Mouse (Mus musculus): ENCODE measurements at regions not wholly inside any gene's neighbourhood (a gene's known extent, or its start where the extent isn't known, plus 50 kb on each side); places are given as distances from the start of the nearest gene placed in this dataset.

GRCm38 (mm10) chr3:136450361-136450895, 124.6 kb upstream of the Bank1 start:
- CTCF ChIA-PET: interaction anchor here (1.1 to 2.5 kb wide), 2 partner anchors 10 to 99 kb away, joined by 3 to 9 read pairs; no protein-coding TSS in a partner anchor
- POLR2A ChIA-PET: interaction anchor here (0.6 to 2.3 kb wide), 2 partner anchors 10 to 1298 kb away, joined by 3 to 5 read pairs; no protein-coding TSS in a partner anchor

GRCm38 (mm10) chr3:136449364-136449763, 123.5 kb upstream of the Bank1 start:
- no peak for DNase-seq (ENCODE audit: low read depth, low spot score)
- in situ Hi-C loops (cut with MboI; ENCODE audit: low pct_unique_long_range_greater_than_20kb): loop anchor here (10.0 to 25.0 kb wide), 3 partner anchors 213 to 1305 kb away; partner anchors contain the start of gene Ppp3ca
- POLR2A ChIA-PET: interaction anchor here (0.6 kb wide), 1 partner anchor 540 kb away, joined by 3 read pairs; no protein-coding TSS in a partner anchor

More at GRCm38 (mm10) chr3:136450361-136450895, 124.6 kb upstream of the Bank1 start:
- no peaks in the 10 kb centered on the region for H3K27me3 ChIP-seq
- no peak for DNase-seq (ENCODE audit: low read depth, low spot score)
- no peak for TF ChIP-seq CTCF (IDR thresholded peaks at IDR 0.05)
- ATAC-seq: no peak
- in situ Hi-C loops (cut with MboI; ENCODE audit: low pct_unique_long_range_greater_than_20kb): no loop called here

GRCm38 (mm10) chr3:136444598-136444997, 118.7 kb upstream of the Bank1 start:
- ChIA-PET CTCF (interaction anchor here (1.3 kb wide), 1 partner anchor 10 kb away, joined by 4 read pairs; no protein-coding TSS in a partner anchor), POLR2A (no interaction called here)
- no peak for TF ChIP-seq CTCF (IDR thresholded peaks at IDR 0.05)
- in situ Hi-C loops (cut with MboI; ENCODE audit: low pct_unique_long_range_greater_than_20kb): loop anchor here (10.0 to 25.0 kb wide), 3 partner anchors 218 to 1310 kb away; partner anchors contain the start of gene Ppp3ca
- no peaks in the 10 kb centered on the region for H3K27me3 ChIP-seq
- DNase-seq (ENCODE audit: low read depth, low spot score): no peak
- no peak for ATAC-seq

More at GRCm38 (mm10) chr3:136449364-136449763, 123.5 kb upstream of the Bank1 start:
- H3K27me3 ChIP-seq: no peaks in the 10 kb centered on the region
- CTCF ChIA-PET: interaction anchor here (2.5 kb wide), 1 partner anchor 9 kb away, joined by 9 read pairs; no protein-coding TSS in a partner anchor
- no peak for ATAC-seq
- no peak for TF ChIP-seq CTCF (IDR thresholded peaks at IDR 0.05)

GRCm38 (mm10) chr3:136442099-136442498, 116.2 kb upstream of the Bank1 start:
- POLR2A ChIA-PET: no interaction called here
- no peak for DNase-seq (ENCODE audit: low read depth, low spot score)
- in situ Hi-C loops (cut with MboI; ENCODE audit: low pct_unique_long_range_greater_than_20kb): loop anchor here (10.0 to 25.0 kb wide), 3 partner anchors 220 to 1313 kb away; partner anchors contain the start of gene Ppp3ca
- no peak for ATAC-seq
- CTCF ChIA-PET: no interaction called here
- peak; percentile 46 for TF ChIP-seq CTCF (IDR thresholded peaks at IDR 0.05)
- H3K27me3 ChIP-seq: no peaks in the 10 kb centered on the region

- CTCF ChIA-PET: interaction anchor here (1.0 to 1.8 kb wide), 3 partner anchors 9 to 229 kb away, joined by 3 to 9 read pairs (median 3); no protein-coding TSS in a partner anchor
- in situ Hi-C loops (cut with MboI; ENCODE audit: low pct_unique_long_range_greater_than_20kb): loop anchor here (10.0 to 25.0 kb wide), 3 partner anchors 222 to 1315 kb away; partner anchors contain the start of gene Ppp3ca
Observed at GRCm38 (mm10) chr3:136439907-136440645, 114.2 kb upstream of the Bank1 start.

GRCm38 (mm10) chr3:136439350-136439749, 113.5 kb upstream of the Bank1 start:
- DNase-seq (ENCODE audit: low read depth, low spot score) (no peak), ATAC-seq (peak; percentile 23)
- in situ Hi-C loops (cut with MboI; ENCODE audit: low pct_unique_long_range_greater_than_20kb): loop anchor here (25.0 kb wide), 1 partner anchor 223 kb away; the partner anchor contains the start of gene Ppp3ca
- no peaks in the 10 kb centered on the region for H3K27me3 ChIP-seq
- POLR2A ChIA-PET: no interaction called here
- CTCF ChIA-PET: no interaction called here
- TF ChIP-seq CTCF (IDR thresholded peaks at IDR 0.05): no peak

More at GRCm38 (mm10) chr3:136439907-136440645, 114.2 kb upstream of the Bank1 start:
- POLR2A ChIA-PET: interaction anchor here (1.3 kb wide), 1 partner anchor 11 kb away, joined by 5 read pairs; no protein-coding TSS in a partner anchor
- TF ChIP-seq CTCF (IDR thresholded peaks at IDR 0.05): no peak
- ATAC-seq (peak; percentile 46), DNase-seq (ENCODE audit: low read depth, low spot score) (peak; percentile 57)
- no peaks in the 10 kb centered on the region for H3K27me3 ChIP-seq

- ChIA-PET CTCF (no interaction called here), POLR2A (interaction anchor here (0.6 to 0.7 kb wide), 2 partner anchors 44 to 331 kb away, joined by 4 to 6 read pairs; no protein-coding TSS in a partner anchor)
- TF ChIP-seq CTCF (IDR thresholded peaks at IDR 0.05): no peak
- DNase-seq (ENCODE audit: low read depth, low spot score) (no peak), ATAC-seq (no peak)
- in situ Hi-C loops (cut with MboI; ENCODE audit: low pct_unique_long_range_greater_than_20kb): loop anchor here (25.0 kb wide), 1 partner anchor 228 kb away; the partner anchor contains the start of gene Ppp3ca
- no peaks in the 10 kb centered on the region for H3K27me3 ChIP-seq
Observed at GRCm38 (mm10) chr3:136434407-136434806, 108.5 kb upstream of the Bank1 start.

- H3K27me3 ChIP-seq: no peaks in the 10 kb centered on the region
- no peak for TF ChIP-seq CTCF (IDR thresholded peaks at IDR 0.05)
- ChIA-PET CTCF (interaction anchor here (0.8 to 2.0 kb wide), 3 partner anchors 8 to 532 kb away, joined by 3 to 5 read pairs (median 3); no protein-coding TSS in a partner anchor), POLR2A (no interaction called here)
- peak; percentile 99 for DNase-seq (ENCODE audit: low read depth, low spot score)
- ATAC-seq: peak; percentile 95
- in situ Hi-C loops (cut with MboI; ENCODE audit: low pct_unique_long_range_greater_than_20kb): loop anchor here (25.0 kb wide), 1 partner anchor 230 kb away; the partner anchor contains the start of gene Ppp3ca
Observed at GRCm38 (mm10) chr3:136432072-136432471, 106.2 kb upstream of the Bank1 start.

- POLR2A ChIA-PET: interaction anchor here (0.6 kb wide), 1 partner anchor 67 kb away, joined by 3 read pairs; no protein-coding TSS in a partner anchor
- CTCF ChIA-PET: interaction anchor here (1.1 to 1.6 kb wide), 3 partner anchors 11 to 156 kb away, joined by 3 to 7 read pairs (median 3); no protein-coding TSS in a partner anchor
- H3K27me3 ChIP-seq: no peaks in the 10 kb centered on the region
- TF ChIP-seq CTCF (IDR thresholded peaks at IDR 0.05): no peak
- in situ Hi-C loops (cut with MboI; ENCODE audit: low pct_unique_long_range_greater_than_20kb): loop anchor here (25.0 kb wide), 1 partner anchor 235 kb away; the partner anchor contains the start of gene Ppp3ca
- no peak for ATAC-seq
- no peak for DNase-seq (ENCODE audit: low read depth, low spot score)
Observed at GRCm38 (mm10) chr3:136427427-136427826, 101.6 kb upstream of the Bank1 start.

All from Patski (cell line).